Mouse (Mus musculus) brain, embryonic 14.5 days (tissue): ENCODE data around the gene 2010111I01Rik.

Experiments used
- CTCF ChIP-seq: fragments of 200-500 bp; IDR thresholded peaks from 2 replicates; pipeline ENCODE4 v1.5.1; 2012; ENCODE audit warnings: inconsistent platforms, mild to moderate bottlenecking, moderate library complexity, borderline replicate concordance; ENCODE audit not compliant: insufficient read depth, insufficient read length; ENCODE audit errors: extremely low read depth
- POLR2A ChIP-seq: fragments of 200-500 bp; IDR thresholded peaks from 2 replicates; pipeline ENCODE4 v1.6.1; 2012; ENCODE audit warnings: mild to moderate bottlenecking, inconsistent platforms, borderline replicate concordance; ENCODE audit not compliant: poor library complexity, insufficient read depth, insufficient read length, severe bottlenecking; ENCODE audit errors: extremely low read depth

- TF ChIP-seq POLR2A (no peak), CTCF (no peak)
These were observed 297.7 kb downstream of the 2010111I01Rik start for GRCm38 (mm10) chr13:63262168-63262957.
